Mouse (Mus musculus) NIH3T3 (cell line): ENCODE results near the gene Lipa.

Experiments
- DNase-seq: peaks from one replicate; pipeline ENCODE4 v3.0.0-alpha.2; 2012; ENCODE audit warnings: low read depth

Lipa gene

DNA sequence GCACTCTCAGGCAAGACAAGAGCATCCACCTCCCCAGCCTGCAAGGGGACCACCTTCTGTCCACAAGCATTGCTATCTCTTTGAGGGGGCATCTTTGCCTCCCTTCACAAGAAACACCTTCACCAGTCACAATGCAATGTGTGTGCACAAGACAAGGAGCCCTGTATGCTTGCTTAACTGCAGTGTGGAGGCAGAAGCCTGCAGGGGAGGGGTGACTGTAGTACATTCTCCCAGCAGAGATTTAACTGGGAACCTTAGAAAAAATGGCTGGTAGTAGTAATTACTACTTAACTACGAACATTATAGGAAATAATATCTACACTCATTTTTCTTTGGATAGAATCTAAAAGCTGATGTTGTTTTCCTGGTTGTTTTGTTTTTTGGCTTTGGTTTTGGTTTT lies 5.3 kb downstream of the Lipa start:
- no peak for DNase-seq

DNA sequence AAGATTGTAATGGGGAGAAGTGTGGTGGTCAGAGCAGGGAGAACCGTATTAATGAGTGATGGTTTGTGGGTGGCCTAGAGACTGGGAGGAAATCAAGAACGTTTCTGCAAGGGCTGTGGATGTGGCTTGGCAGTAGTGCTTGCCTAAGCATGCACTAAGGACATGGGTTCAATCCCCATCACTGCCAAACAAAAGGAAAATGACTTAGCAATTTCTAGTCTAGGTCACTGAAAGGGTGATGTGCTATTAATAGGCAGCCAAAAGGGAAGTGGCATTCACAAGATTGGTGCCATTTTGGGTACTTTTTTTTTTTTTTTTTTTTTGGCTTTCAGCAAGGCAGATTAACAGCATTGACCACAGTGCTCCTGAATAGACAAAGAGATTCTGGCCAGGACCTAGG lies 5.9 kb downstream of the Lipa start:
- DNase-seq = no peak

DNA sequence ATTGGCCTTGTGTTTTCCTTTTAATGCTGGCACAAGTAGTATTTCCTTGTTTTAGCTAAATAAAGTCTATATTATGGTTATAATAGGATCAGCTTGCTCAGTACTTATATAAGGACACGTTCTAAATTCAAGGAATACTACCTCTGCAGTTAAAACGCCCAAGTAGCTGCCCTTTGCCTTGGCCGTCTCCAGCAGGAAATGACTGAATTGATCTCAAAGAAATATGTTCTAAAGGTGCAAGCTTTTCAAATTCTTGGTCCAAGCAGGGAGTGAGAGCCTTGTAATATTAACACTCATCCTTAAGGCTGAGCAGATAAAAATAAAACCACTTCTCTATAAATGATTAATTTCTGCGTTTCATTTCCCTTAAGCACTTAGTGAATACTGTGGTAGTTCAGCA lies 7.2 kb downstream of the Lipa start:
- DNase-seq = no peak

DNA sequence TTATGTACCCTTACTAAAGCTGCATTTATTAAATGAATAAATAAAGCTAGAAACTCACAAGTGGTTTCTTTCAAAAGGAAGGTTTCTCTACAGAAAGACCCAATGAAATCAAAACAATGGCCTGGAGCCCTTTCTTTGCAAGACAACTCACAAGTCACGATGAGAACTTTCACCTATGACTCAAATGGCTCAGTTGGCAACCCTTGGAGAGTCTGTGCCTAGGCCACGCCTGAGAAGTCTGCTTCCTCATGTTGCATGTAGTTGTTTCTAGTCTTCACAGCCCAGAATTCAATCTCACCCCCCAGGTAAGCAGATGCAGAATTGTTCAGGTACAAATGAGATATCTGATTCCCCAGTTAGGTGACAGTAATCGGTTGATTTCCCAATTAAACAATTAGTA lies 7.6 kb downstream of the Lipa start:
- DNase-seq = peak; percentile 28

DNA sequence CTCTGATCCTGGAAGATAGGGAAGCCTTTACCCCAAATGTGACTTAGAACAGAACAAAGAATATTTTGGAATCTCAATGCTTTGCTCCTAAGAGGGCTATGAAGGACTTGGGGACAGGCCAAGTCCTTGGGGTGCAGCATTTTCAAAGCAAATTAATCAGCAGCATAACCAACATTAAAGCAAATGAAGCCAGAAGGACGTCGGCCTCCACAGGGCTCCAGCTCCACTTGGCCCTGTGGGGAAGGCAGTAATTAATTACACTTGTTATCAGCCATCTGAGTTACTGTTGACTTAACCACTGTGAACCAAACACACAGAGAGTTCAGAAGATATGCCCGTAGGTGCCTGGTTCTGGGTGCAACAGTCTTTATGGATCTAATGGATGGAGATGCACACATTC lies 8.5 kb downstream of the Lipa start:
- DNase-seq = no peak

DNA sequence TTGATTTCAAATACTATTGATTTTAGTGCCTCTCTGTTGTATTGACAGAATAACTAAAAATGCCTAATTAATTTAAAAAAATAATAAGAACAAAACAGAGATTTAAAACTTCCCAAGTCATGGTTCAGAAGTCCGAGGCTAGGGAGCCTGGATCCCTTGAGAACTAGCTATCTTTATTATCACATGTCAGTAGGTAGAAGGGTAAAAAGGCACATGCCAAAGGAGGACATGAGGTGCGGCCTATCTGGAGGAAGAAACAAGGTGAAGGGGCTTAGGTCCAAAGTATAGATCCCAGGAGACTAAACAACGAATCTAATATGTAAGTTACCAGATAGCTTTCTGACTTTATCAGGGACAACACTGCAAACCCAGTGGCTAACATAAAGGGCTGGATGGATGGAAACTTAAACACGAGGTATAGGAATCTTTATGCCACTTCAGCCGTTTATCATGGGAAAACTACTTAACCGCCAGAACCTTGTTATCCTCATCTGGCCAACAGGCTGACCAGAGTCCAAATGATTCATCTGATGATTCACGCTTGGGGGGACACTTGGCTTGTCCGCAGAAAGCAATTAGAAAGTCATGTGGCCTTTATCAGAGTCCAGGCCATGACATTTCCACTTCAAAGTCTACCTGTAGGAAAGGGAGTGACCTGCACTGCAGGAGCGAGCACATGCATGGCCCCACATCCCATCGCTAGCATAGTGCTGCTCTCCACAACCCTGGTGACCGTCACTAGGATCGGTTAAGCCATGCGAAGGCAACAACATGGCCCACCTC lies 9.3 kb downstream of the Lipa start:
- peak; percentile 68 for DNase-seq

DNA sequence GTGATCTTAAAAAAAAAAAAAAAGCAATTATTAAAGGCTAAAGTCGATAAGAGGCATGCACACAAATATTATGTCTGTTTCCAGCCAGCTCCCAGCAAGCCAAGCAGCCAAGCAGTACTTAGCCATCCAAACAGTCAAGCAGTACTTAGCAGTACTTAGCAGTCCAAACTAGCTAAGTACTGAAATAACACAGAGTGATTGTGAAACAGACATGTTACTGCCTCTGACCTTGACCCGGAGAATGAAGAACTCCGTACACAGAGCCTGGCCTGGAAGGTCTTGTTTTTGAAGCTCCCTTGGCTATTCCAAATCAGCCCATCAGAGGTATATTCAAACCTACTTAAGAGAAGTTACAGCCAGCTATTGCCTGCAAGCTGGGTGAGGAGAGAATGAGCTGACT lies 10.1 kb downstream of the Lipa start:
- no peak for DNase-seq

DNA sequence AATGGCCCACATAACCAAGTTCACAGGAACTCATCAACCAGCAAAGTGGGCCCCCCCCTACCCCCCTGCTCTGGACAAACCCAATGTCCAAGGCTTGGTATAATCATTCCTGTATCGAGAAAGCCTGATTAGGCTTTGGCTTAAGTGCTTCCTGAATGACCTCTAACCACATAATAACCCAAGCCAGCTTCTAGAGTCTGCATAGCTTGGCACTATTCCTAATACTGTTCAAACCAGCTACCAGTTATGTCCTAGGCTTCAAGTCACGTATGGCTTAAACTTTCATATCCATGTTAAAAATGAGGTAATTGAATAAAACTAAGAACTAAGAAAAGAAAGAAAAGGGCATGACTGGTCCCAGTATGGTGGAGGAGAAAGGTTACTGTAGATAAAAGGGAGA lies 10.9 kb downstream of the Lipa start:
- no peak for DNase-seq

DNA sequence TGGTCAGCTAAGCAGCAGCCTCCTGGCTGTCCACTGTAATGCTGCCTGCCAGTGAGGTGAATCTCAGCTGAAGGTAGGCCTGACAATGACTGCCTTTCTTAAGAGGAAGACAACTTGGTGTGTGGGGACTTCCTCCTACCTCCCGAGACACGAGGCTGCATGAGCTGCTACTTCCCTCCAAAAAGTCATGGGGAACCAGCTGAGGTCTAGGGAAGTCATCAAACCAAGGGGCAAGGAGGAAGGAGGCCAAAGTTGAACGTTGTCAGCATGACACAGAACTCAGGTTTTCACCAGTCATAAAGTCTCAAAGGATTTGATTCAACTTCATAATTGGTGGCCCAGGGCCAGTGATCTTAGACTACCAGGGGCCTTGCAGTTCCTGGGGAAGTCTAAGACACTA lies 11.6 kb downstream of the Lipa start:
- no peak for DNase-seq

DNA sequence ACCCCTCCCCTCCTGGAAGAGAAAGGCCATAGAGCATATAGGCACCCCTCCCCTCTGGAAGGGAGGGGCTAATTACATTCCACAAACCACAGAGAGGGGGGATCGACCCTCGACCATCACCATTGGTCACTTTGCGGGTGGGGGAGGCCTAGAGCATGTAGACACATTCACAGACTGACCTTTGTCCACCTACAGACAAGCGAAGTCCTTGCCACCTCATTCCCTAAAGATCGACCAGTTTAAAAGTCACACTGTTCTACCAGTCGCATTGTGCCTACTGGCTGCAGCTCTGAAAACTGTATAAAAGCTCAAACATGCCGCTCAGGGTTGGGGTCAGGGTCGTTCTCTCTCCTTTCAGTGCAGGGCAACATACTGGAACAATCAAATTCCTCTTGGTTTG lies 15.7 kb downstream of the Lipa start:
- DNase-seq = no peak

DNA sequence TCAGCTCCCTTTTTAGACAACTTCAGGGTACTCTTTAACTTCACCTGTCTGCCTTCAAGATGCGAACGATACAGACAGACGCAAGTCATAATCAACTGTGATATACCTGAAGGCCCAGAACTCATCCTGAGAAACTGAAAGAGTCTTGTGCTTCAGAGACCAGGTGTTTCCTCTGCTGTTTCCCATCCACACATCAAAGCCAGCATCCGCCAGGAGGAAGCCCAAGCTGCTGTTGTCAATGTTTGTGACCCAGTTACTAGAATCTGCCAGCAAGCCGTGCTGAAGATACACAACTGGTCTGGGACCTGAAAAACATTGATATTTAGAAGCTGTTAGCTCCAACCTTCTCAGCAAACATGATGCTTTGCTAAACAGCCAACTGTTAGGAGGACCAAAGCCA lies 16.6 kb downstream of the Lipa start:
- no peak for DNase-seq

DNA sequence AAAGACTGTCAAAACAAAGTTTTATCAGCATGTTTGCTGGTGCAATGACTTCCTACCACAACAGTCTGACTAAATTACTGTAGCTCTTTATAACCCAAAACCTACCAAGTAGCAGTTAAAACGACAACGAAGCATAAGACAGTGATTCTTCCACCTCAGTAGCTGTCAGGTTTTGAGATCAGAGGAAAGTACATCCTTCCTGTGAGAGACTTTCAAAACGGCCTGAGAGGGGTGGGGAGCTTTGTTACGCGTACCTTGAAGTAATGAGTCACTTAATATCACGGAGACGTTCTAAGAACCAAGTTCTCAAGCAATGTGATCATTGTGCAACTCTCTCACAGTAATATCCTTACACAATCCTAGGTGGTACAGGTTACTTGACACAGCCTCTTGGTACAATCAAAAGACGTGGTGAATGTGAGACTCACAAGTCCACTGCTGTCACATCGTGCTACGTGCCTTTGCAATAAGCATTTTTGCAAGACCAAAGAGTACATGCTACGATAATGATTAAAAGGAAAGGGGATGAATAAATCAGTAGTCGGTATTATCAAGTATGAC lies 22.0 kb downstream of the Lipa start:
- no peak for DNase-seq

DNA sequence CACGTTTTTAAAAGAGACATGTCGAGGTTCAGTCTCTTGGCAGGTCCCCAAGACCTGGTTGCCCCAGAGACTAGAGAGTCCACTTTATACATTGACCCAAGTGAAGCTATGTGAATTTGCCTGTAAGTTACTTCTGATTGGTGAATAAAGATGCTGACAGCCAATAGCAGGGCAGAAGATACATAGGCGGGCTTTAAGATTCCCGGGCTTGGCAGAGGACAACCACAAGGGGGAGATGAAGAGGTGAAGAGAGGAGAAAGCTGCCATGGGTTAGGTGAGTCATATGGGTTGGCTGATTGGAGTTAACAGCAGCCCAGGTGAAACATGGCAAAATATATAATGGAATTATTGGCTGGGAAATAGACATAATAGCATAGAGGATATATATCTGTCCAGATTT lies 26.5 kb downstream of the Lipa start:
- DNase-seq = peak; percentile 90

DNA sequence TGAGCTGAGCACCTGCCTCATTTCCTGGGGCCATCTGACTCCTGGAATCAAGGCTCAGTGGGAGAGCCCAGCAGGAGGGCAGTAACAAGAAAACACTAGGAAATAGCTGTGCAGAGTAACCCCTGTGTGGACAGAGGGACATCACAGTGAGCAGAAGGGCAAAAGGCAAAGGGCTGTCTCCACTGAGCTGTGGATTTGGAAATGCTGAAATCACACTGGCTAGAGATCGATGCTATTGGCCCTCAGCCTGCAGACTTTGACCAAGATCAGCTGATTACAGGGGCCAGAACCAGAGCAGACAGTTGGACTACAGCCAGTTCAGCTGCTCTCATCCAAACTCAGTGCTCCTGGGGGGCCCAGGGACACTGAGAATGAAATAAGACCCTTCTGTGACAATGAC lies 30.9 kb downstream of the Lipa start:
- no peak for DNase-seq

DNA sequence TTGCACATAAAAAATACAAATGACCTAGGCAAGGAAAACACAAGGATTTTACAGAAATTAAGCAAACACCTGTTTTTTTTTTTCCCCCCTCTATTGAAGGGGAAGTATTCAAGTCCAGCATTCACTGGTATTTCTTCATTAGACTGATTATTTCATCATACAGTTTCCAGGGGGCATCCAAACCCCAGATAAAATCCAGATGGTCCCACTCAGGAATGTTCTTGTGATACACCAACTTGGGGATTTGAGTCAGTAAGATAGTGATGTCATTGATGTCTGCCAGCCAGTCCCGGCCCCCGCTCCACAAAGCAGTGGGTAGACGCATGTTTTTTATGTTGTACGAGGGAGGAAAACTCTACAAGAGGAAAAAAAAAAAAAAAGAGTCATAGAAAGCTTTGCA lies 33.4 kb downstream of the Lipa start:
- peak; percentile 62 for DNase-seq

DNA sequence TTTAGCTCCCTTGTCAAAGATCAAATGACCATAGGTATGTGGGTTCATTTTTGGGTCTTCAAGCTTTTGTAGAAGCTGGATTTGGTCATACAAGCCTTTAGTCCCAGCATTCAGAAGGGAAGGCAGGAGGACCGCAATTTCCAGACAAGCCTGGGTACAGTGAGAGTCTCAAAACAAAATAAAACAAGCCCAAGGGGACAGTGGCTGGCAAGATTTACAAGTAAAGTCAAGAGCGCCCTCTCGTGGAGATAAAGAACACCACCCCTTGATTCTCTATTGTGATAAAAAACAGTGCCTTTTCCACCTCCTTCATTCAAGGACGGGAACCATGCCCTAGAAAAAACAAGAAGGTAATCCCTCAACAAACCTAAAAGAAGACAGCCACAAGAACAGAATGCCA lies 43.7 kb downstream of the Lipa start:
- peak; percentile 90 for DNase-seq

DNA sequence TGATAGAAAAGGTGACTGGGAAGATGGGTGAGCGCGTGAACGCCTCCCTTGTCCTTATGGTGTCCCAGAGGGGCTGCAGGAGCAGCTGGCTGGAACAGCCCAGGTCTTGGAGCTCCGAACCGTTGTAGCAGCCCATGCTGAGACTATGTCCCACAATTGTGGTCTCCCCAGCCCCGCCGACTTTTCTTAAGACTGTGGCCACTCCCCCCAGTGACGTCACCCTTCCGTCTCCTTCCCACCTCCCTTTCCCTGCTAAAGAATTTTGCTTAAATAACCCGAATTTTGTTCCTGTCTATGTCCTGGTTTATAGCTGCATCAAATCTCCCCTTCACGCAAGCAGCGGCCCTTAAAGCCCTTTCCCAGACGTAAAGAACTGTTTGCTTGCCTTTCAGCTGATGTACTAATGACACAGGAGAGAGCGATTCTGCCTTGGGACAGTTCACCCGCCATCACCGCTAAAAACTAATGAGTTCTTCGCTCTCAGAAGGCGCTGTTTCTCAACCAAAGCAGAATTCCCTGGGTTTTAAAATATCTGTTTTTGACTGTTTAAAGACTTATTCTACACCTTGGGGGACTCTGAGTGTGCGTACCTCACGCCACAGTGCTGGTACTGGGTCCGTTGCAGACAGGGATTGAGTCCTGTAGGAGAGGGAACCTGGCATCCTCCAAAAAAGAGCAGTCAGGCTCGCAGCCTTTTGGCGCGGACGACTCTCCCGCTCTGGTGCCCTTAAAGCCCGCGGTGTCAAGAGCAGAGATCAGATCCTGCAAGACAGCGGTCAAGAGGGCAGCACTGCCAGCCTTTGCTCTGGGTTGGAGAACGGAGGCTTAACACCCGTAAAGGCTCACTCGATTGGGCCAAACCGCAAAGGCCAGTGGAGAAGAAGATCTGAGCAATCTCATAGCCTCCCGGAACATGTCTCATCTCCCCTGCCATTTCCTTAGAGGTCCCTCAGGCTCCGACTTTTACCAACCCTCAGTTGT lies 52.0 kb downstream of the Lipa start, which contains the start of gene Ch25h:
Gene Ch25h, minus strand, starts transcription at position 174 of the 981 bp plus-strand sequence.
- DNase-seq = no peak

DNA sequence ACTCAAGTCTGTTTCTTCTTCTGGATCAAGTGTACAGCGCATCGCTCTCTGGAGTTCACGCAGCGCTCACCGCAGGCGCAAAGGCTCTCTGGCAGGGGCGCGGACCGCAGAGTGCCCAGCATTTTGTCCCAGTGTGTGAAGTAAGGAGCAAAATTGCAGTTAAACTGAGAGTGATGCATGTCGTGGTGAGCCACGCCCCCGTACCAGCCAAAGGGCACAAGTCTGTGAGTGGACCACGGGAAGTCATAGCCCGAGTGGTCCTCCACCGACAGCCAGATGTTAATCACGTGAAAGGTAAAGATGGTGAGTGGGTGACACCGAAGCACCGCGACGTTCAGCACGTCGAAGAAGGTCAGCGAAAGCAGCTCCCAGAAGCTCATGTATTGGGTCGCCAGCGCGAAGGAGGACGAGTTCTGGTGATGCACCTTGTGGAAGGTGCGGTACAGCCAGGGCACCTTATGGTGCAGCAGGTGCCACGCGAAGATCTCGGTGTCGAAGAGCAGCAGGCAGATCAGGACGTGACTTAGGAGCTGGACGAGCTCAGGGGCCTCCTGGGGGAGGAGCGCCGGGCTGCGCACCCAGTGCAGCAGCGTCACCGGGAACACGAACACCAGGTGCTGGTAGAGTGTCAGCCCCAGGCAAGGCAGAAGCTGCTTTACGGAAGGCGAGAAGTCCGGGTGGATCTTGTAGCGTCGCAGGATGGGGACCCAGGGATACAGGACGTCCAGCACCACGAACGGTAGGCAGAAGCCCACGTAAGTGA lies 52.9 kb downstream of the Lipa start:
- DNase-seq = no peak

DNA sequence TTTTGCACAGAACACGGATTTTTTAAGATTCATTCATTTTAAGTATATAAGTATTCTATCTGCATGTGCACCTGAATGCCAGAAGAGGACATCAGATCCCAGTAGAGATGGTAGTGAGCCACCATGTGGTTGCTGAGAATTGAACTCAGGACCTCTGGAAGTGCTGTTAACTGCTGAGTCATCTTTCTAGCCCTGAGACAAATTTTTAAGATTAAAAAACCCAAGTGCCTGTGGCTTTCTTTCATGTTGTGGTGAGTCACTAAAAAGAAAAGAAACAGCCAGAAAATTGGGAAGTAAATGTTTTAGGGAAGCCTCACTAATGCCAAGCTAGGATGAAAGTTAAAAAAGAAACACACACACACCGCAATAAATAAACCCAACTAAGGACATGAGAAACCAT lies 55.6 kb downstream of the Lipa start:
- DNase-seq = peak; percentile 45

DNA sequence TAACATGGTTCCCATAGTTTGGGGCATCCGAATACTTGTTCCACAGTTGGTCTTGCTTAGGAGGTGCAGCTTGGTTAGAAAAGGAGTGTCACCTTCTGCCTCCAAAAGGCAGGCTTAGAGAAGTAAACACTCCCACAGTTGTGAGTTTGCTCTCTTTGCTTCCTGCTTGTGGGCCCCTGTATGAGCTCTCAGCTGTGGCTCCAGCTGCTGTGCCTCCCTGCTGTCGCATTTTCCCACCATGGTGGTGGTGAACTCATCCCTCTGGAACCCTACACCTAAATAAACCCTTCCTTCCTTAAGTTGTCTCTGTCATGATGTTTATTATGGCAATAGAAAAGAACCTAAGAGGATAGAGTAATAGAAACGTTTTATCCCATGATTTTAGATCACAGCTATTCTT lies 58.5 kb downstream of the Lipa start:
- no peak for DNase-seq

DNA sequence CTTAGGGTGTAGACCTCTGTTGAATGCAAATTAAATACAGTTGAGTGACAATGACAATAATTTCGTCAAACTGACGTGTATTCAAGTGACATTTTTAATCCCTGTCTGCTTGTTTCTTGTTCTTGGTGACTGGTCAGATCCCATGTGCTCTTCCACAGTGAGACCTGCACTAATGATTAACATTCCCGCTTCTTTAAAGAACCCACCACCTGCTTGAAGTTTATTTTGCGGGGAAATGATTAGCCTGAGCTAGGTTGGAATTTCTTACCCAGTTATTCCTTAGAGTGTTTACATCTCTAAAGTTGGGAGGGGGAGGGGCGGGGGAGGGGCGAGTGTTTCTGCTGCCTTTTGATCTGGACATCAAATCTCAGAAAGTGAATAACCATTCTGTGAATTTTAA lies 59.1 kb downstream of the Lipa start:
- DNase-seq = no peak

DNA sequence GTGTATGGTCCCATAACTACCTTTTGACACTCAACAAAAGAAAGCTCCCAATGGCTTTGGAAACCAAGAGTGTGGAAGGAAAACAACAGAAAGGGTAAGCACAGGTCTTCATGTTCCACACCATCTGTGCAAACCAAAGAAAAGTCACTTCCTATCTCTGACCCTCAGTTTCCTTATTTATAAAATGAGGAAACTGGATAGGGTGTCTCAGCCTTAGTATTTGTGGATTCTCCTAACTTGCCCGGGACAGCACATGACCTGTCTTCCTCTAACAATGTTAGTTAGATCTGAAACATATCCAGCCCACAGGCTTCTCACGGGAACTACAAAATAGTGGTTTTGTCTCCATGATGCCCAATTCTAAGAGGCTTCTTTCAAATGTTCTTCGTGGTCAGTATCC lies 62.8 kb downstream of the Lipa start:
- DNase-seq = no peak
